ENCODE assay signal across 8 mouse cellular contexts in the genomic region with DNA sequence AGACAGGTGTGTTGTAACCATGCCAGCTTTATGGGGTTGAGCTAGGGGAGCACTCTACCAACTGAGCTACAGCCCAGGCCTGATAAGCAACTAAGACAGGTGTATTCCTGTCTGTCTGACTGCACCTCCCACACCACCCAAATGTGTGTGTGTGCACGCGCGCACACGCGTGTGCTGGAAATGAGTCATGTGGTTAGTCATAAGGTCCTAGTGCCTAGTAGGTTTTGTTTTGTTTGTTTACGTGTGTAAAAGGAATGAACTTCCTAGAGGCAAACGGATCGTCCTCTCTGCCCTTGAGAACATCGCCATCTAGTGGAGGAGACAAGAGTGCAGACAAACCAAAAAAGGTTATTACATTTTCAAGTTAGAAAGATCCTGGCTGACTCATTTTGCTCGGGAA. TPM values are rescaled to one million over a fixed set of nuclear protein-coding genes. Genes with fewer than 3 reads are reported as not detected.
A peak's percentile ranks its signal among the peaks of the same experiment; 100 is the strongest.
DNase-seq lines count a peak whose midpoint lies in the region; ATAC-seq lines count a peak whose summit lies in the region.

No protein-coding gene starts in this region.

- H3K4me3 ChIP-seq in heart, embryonic 11.5 days (ENCODE audit: low read depth, low read length): no peak overlapping the region
- H3K4me3 ChIP-seq in megakaryocyte, embryonic 14.5 days (replicated peaks): peak overlapping the region; percentile 80
- no peak overlapping the region for H3K4me3 ChIP-seq in stomach, embryonic 16.5 days (replicated peaks; ENCODE audit: low read length)

- H3K9me3 ChIP-seq in heart, embryonic 11.5 days (replicated peaks; ENCODE audit: control insufficient read depth, low read length): no peaks in the 10 kb centered on the region
- no peaks in the 10 kb centered on the region for H3K9me3 ChIP-seq in megakaryocyte, embryonic 14.5 days
- no peaks in the 10 kb centered on the region for H3K9me3 ChIP-seq in stomach, embryonic 16.5 days (replicated peaks; ENCODE audit: control insufficient read depth, low read length)

- H3K27me3 ChIP-seq in heart, embryonic 11.5 days (ENCODE audit: control insufficient read depth, insufficient read depth, low read length): no peaks in the 10 kb centered on the region
- peaks cover 2% of the 10 kb centered on the region for H3K27me3 ChIP-seq in megakaryocyte, embryonic 14.5 days (replicated peaks)
- H3K27me3 ChIP-seq in stomach, embryonic 16.5 days (ENCODE audit: control insufficient read depth, insufficient read depth, low read length): no peaks in the 10 kb centered on the region

- DNase-seq in adrenal gland, postnatal 10 days: peak; percentile 55
- no peak for DNase-seq in adrenal gland, postnatal 25 days
- DNase-seq in CD4-positive helper T cell, adult 2 months (ENCODE audit: low read depth, low spot score): peak; percentile 72
- DNase-seq in cerebellum, postnatal 14 days: peak; percentile 54 to 67
- peak; percentile 56 for DNase-seq in kidney, postnatal 10 days

- WGBS in heart, embryonic 11.5 days (ENCODE audit: insufficient replicate concordance): 14% methylated on average over 10 of the region's 10 CpGs
- 11% methylated on average over 10 of the region's 10 CpGs for WGBS in stomach, embryonic 16.5 days

- H3K4me2 ChIP-seq in heart, embryonic 11.5 days: peak overlapping the region; percentile 55
- H3K4me2 ChIP-seq in stomach, embryonic 16.5 days (ENCODE audit: low read depth, low read length): 0 out of 2 replicates have a peak overlapping the region, but pooled peaks have one; percentile 27

- no peak overlapping the region for H3K9ac ChIP-seq in heart, embryonic 11.5 days (ENCODE audit: low read depth, low read length)
- no peak overlapping the region for H3K9ac ChIP-seq in stomach, embryonic 16.5 days (ENCODE audit: low read length)

- no peaks in the 10 kb centered on the region for H3K4me1 ChIP-seq in heart, embryonic 11.5 days (ENCODE audit: control insufficient read depth, insufficient read depth, low read length)
- H3K4me1 ChIP-seq in megakaryocyte, embryonic 14.5 days: peaks cover 25% of the 10 kb centered on the region
- no peaks in the 10 kb centered on the region for H3K4me1 ChIP-seq in stomach, embryonic 16.5 days (ENCODE audit: control insufficient read depth, insufficient read depth, low read length)

- no peak for ATAC-seq in heart, embryonic 11.5 days (replicated peaks; ENCODE audit: insufficient number of reproducible peaks, low FRiP score, low TSS enrichment)
- ATAC-seq in stomach, embryonic 16.5 days (ENCODE audit: insufficient read depth, low FRiP score): no peak; the same call in 1 of the 2 replicates

- no peak overlapping the region for H3K27ac ChIP-seq in heart, embryonic 11.5 days (ENCODE audit: low read depth, low read length)
- H3K27ac ChIP-seq in stomach, embryonic 16.5 days (ENCODE audit: low read length): no peak overlapping the region

- H3K36me3 ChIP-seq in heart, embryonic 11.5 days (ENCODE audit: control insufficient read depth, insufficient read depth, low read length): no peaks in the 10 kb centered on the region
- no peaks in the 10 kb centered on the region for H3K36me3 ChIP-seq in megakaryocyte, embryonic 14.5 days (replicated peaks; ENCODE audit: low read length)
- H3K36me3 ChIP-seq in stomach, embryonic 16.5 days (ENCODE audit: control insufficient read depth, insufficient read depth, low read length): no peaks in the 10 kb centered on the region

RNA-seq across cellular contexts. Expression of a gene that starts 10.4 kb away (rescaled TPM):
- 10 to 100 TPM; 31.9 to 36.3 TPM for total RNA-seq in adrenal gland, postnatal 10 days (2021)
- total RNA-seq in adrenal gland, postnatal 25 days (2021): 60.8 and 62.2 TPM in 2 replicates
- 18.9 and 19.1 TPM in 2 replicates for polyA plus RNA-seq in heart, embryonic 11.5 days (2014; fragmentation: Nextera tagmentation; extraction: Ambion mirVana)
- 11.3 and 15.4 TPM in 2 replicates for polyA plus RNA-seq in megakaryocyte, embryonic 14.5 days (2012; ENCODE audit: insufficient read depth, low replicate concordance)
- 24.0 and 24.9 TPM in 2 replicates for polyA plus RNA-seq in stomach, embryonic 16.5 days (2015; fragmentation: Nextera tagmentation; extraction: Ambion mirVana)
